Mouse (Mus musculus) kidney, postnatal 14 days (tissue): ENCODE measurements around the gene Ndufs4.
"Not testable (repeated sequence)": the region's sequence is repeated elsewhere in the genome, so short reads cannot be mapped to it uniquely, and the experiment has no call there.

Experiments
- DNase-seq: peaks from one replicate; pipeline ENCODE4 v3.0.0; 2022; ENCODE audit warnings: mixed read lengths

Ndufs4 gene

DNA sequence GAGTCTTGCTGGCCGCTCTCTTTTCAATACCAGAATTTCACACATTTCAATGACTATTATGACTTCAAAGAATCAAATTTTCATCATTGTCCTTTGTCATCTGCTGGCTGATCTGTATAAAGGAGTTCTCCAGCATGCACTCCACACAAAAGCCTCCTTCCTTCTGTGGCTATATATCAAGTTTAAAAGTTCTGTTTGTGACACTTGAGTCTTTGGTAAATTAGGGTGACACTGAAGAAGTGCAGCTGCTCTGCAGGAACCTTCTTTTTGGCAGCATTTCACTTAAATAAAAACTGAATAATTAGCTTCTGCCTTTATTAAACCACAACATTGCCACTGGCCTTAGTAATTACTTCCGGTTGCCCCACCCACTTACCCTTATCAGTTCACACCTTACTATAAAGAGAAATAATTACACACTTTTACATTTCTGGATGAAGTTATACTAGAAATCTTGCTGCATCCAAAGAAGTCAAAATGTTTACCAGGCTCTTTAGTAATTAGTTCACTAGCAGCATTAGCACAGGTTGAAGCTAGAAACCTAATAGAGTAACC, 68.1 kb downstream of the Ndufs4 start:
- peak; percentile 21 for DNase-seq

DNA sequence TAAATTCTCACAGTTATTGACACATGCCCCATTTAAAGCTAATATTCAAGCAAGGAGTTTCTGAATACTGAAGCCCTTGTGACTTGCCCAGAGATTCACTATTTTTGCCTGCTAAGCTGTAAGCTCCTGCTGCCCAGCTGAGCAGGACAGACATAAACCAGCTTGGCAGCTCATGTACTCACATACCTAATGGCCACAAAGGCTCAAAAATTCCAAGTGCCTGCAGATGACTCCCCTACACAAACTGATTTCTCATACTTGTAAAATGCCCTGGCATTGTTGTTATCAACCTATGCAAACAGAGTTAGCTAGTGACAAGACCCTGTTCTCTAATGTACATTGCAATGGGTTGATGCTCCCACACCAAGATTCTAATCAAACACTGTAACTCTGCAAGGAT, 68.9 kb downstream of the Ndufs4 start:
- no peak for DNase-seq

DNA sequence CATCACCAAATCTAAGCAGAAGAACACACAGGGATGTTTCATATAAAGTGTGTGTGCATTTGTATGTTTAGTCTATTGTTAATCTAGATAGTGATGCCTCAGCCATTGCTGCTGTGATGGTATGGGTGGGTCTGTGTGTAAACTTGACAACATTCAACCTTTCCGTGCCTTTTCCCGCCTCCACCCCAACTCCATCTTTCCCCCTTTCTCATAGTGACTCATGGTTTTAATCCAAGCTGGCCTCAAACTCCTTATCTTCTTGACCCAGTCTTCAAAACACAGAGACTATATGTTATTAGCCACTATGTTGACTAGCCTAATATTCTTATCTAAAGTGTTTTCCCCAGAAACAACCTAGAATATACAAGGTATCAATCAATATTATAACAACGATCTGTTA, 72.7 kb downstream of the Ndufs4 start:
- no peak for DNase-seq

DNA sequence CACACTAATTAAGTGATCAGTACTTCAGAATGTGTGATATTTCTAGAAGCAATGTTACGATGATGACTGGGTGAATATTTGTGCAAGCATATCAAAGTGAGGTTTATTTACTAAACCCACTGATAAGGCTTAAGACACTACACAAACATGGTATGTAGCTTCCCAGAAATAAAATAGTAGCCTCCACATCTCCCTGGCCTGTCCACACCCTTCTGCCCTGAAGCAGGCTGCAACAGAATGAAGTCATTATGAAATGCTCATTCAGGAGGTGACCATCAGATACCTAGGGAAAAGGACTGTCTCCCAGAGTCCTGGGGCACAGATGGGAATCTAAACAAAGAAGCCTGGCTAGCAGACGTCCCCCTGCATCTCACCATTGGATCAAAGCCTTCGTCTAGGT, 73.1 kb downstream of the Ndufs4 start:
- no peak for DNase-seq

DNA sequence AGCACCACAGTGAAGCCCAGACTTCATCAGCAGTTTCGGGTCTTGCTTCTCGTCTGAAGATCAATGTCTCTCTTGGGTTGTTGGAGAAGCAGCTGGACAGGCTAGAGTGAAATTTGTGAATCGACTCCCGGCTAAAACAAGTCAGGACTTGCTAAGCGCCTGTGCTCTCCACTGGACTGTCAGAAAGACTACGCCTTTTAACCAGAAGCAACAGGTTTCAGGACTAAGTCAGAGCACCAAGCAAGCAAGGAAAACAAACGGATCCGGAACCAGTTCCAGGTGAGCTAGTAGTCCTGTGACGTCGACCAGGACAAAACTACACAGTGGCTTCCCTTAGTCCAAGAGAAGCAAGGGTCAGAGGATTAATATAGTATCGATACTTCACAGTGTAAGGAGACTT, 77.5 kb downstream of the Ndufs4 start:
- no peak for DNase-seq

DNA sequence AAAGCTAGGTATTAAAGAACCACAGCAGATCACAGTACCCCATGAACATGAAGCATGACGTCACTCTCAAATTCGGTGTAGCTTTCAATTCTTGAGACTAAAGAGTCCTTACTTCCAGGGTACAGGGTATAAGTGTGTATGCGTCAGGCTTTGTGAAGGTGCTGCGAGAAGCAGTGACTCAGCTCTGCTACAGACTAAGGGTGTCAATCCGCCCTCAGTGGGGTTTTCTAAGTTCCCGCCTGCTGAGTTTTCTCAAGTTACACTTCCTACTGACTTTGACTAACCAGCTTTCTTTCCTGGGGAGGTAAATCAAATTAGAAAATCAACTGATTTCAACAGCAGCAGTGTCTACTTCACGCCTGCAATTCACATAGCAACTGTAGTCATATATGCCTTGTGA, 83.4 kb downstream of the Ndufs4 start:
- DNase-seq, result no peak

DNA sequence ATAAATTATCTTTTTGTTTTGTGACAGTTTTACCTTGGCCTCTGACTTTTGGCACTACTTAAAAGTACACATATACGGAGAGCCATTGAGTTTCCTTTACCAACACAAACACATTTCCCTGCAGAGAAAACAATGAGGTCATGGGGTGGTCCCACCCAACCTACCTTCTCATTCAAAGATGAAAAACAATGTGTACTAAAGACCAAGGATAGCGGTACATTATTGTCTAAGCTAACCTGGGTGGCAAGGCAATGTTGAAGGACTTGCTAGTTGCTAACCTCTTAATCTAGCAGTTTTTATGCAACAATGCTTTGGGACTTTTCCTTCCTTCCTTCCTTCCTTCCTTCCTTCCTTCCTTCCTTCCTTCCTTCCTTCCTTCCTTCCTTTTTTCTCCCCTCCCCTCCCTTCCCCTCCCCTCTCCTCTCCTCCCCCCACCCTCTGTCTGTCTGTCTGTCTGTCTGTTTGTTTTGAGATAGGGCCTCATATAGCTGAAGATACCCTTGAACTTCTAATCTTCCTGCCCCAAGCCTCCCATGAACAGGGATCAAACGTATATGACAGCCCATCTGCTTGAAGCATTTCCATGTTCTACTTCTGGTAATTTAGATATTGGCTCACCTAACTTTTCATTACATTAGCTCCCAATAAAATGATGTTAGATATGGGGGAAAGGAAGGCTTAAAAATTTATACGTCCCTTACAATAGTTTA, 84.4 kb downstream of the Ndufs4 start:
- no peak for DNase-seq

DNA sequence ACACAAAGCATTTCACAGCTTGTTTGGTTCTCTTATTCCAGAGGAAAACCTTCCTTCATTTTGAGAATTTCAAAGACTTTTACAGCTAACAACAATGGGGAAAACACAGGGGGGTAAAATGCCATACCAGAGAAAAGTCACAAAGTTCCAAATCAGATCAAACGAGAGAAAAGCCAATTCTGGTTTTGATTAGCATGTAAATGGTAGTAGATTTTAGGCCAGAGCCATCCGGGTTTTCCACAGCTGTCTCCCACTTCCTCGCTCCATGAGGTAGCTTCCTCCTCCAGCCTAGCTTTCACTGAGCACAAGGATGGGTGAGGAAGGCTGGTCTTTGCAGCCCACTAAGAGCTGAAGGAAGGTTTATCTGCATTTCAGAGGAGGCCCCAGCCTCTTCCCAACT, 90.3 kb downstream of the Ndufs4 start:
- DNase-seq, result no peak

DNA sequence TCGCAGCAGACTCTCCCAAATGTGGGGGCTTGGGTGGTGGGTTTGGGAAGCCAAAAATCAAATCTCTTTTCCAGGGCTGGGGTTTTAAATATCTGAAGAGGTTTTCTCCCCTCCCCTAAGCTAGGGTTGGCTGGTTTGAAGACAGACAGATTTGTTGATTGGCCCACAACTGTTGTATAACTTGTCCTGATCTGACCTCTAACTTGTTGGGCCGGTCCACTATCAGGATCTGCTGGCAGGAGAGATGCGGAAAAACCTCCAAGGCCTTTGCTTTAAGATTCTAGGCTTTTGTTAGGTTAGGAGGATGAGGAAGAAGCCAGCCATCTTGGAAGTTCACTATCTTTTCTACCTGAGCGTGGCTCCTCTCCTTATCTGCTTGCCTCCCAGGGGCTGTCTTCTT, 91.5 kb downstream of the Ndufs4 start:
- no peak for DNase-seq

DNA sequence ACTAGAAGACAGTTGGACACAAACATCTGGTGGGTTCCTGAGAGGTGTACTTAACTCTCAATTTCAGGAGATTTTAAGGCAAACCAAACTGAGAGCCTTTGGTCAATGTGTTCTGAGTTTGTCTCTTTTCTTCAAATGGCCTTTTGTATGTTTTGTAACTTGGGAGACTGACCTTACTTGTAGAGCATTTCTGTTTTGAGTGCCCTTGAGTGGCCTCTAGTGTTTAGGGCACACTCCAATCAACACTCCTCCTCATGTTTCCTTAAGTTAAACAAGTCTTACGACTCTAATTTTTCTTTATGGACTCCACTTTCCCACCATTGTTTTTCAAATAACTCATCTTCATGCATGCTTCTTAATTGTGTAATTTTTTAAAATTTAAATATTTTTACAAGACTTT, 98.6 kb downstream of the Ndufs4 start:
- no peak for DNase-seq

DNA sequence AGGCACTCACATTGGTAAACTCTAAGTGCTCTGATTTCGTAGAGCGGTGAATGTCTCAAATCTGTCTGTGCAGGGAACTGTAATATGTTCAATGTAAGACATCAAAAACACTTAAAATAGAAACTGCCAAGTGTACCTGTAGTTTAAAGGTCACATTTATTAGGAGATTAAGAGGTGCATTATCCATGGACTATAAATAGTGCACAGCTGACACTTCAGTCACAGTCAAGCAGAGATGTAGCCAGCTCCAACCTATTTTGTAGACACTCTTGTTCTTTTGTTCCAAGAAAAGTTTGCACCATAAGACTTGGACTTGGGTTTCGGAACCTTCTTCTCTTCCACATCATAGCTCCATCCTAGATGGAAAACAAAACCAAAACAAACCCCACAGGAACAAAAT, 99.5 kb downstream of the Ndufs4 start:
- DNase-seq, result no peak

DNA sequence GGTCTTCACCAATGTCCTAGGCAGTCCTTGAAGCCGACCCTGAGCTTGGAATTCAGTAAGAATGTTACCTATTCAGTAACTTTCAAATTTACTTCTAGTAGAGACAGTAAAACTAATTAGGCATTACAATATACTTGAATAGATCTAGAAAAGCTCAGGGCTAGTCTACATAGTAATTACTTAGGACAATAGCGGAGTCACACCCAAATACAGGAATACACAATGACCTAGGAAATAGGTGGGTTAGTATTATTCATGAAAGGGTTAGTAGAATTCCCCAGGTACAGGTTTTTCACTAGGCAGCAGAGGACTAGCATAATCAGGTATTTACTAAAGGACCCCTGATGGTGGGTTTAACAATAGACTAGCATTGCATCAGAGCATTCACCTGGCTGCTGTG, 109.4 kb downstream of the Ndufs4 start:
- DNase-seq, result not testable (repeated sequence)

DNA sequence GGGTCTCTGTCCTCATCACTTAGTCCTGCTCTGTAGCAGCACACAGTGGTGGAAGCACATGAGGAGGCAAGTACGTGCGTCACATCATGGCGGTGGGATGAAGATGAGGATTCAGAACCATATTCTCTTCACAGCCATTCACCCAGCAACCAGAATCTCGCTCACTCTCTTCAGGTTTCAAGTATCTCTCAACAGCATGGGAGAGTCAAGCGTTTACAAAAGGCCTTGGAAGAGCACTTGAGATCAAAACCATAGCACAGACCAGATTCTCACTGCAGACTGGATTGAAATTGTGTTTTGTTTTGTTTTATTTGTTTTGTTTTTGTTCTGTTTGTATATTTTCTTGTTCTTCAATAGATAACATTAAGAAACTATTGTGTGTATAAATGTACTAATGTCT, 110.8 kb downstream of the Ndufs4 start:
- DNase-seq, result no peak

DNA sequence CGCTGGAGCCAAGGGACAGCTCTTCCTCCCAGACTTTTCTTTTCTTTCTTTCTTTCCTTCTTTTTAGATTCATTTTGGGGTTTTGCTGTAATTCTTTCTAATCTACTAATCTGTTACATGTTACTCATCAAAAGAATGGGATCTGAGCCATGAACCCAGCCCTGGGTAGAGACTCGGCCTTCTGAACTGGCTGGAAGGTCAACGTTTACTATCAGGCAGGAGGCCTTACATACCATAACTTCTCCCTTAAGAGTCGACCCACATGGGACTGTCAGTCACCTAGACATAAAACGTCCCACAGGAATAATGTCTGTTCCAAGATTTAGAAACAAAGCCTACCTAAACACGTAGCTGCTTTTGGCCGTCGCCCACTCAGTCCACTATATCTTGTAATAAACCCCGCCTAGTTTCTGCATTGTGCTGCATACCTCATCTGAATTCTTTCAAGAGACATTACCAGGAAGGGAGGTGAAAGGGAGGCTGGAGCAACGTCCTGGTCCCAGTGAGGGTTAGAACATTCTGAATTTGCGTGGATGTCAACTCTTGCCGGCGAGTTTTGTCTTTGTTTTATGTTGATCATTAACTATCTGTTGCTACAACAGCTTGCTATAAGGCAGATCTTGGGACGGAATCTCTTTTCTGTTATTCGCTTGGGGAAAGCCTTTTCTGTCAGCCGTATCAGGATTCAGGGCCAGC, 116.5 kb downstream of the Ndufs4 start:
- DNase-seq, result no peak

DNA sequence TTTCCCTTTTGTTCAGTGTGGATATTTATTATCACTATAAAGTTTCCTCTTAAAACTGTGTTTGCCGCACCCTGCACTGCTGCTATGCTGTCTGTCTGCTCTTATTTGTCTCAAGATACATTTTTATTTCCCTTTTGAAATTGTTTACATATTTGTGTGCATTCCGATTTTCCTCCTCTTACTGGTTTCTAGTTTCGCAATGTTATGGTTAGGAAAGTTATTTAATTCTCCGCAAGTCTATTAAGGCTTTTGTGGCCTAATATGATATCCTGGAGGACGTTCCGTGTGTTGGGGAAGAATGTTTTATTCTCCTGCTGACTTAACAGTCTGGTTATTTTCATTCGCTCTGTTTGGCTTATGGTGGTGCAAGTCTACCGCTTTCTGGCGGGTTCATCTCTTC, 120.3 kb downstream of the Ndufs4 start:
- no peak for DNase-seq

DNA sequence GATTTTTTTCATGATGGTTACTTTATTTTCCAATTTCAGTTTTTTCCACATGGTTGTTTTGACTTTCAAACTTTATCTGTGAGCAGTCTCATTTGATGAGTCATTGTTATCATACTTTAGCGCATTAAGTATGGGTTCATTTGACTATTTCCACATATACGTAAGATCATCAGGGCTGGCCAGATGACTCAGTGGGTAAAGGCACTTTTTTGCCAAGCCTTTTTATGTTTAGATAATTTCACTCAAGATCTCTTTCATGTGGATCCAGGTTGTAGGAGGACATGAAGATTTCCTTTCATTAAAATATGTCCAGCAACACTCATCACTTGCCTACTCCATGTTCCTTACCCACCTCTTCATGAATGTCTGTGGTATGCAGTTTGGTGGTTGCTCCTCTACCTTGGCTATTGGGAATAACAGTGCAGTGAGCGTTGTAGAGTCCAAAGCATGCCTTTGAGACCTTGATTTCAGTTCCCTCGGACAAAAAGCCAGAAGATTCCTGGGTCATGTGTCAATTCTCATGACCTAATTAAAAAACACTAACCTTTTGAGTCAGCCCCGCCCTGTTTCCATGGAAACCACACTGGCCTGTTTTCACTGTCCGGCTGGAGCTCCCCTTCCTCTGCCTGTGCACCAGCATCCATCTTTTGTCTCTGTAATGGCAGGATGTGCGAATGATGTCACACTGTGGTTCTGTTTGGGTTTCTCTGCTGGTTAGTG, 127.4 kb downstream of the Ndufs4 start:
- no peak for DNase-seq

DNA sequence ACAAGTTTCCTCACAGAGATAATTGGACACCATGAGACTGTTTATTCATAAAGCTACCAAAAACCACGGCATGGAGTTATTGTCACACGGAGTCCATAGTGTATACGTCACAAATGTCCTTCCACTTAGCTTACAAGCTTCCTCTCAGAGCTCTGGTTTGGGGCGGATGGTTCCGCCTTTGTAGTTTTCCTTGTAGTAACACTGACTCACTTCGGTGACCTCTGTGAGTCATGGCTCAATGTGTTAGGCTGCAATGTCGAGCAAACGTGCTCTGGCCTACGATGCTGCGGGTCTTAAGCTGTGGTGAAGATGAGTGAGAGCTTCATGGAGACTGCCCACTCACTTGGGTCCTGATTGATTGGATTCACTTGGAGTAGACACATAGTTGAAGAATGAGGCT, 133.4 kb downstream of the Ndufs4 start:
- DNase-seq, result no peak
